Mouse (Mus musculus) cerebellum, postnatal 14 days (tissue): ENCODE data around the gene Muc5ac.

Experiments
- DNase-seq, 2 experiments: peaks; one replicate each; pipeline ENCODE4 v3.0.0; 2021; ENCODE audit warnings: mixed read lengths in 2 of 2

Gene Muc5ac

DNA sequence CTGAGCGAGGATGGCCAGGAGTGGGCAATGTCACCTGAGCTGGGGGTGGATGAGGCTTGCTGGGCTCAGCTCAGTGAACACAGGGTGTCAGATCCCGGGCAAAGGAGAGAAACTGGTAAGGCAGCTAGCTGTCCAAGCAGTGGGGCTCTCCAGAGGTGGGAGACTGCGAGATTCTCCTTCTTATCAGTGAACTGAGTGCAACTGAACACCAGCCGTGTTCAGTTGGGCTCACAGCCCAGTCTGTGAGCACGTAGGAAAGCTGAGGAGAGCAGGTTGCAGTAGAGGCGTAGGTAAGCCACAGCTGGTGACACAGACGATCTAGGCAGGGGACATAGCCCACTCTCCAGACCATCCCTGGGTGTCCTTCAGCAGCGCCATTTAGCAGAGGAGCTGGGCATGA is 47.7 kb downstream of the Muc5ac start:
- DNase-seq = no peak

DNA sequence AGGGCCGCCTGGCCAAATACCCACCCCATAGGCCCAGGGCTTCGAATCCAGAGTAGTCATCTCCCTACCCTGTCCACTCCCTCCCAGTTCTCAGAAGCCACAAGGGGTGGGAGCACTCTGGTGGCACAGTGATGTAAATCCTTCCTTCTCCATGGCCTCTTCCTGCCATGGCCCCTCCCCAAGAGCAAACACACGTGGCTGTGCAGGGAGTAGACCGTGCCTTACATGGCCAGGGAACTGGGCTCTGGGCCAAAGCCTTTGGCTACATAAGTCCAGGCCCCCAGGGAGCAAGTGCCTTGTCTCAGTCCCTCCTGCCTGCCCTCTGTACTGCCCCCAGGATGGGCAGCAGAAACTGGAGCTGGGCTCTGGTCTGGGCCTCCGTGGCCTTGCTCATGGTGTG is 50.0 kb downstream of the Muc5ac start, which contains the start of gene Muc5b:
Muc5b (plus strand) TSS at position 292 of the 400 bp plus-strand sequence.
- peak in 1 of 2 experiments; percentile 48 for DNase-seq

DNA sequence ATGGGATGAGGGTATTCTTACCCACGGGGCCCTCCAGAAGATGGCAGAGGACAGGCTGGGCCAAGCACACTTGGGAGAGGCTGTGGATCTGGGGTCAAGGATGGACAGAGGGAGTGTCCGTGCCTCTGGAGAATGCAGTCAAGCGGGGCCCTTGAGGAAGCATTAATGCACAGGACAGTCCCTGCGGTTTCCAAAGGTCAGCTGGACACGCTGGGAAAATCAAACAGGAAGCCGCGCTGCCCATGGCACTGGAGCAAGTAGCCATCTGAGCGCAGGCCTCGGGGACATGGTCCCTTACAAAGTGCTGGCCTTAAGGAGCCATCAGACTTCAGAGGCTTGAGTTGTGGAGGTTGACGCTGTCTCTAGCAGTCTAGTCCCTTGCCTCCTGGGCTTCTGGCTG is 51.6 kb downstream of the Muc5ac start:
- DNase-seq = no peak

DNA sequence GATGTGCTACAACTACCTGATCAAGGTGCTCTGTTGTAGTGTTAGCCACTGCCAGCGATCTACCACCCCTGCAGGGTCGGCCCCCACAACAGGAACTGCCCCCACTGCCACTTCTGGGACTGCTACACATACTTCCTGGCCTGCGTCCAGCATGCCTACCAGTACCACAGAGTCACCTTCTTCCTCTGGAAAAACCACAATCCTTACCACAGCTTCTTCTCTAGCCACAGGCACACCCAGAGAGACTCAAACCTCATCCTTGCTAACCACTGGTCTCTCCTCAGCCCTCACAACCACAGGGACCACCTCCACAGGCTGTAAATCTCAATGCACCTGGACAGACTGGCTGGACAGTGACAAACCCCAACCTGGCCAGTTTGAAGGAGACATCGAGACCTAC is 72.3 kb downstream of the Muc5ac start:
- DNase-seq = no peak
